Mouse (Mus musculus): Measurements from ENCODE around the gene Mapkapk2. TPM values are rescaled to one million over a fixed set of nuclear protein-coding genes. Genes with fewer than 3 reads are reported as not detected.

Mapkapk2 gene
- polyA plus RNA-seq (2014; fragmentation: Illumina TruSeq; extraction: RNeasy Lipid Tissue Mini Kit (QIAGEN cat#74804); ENCODE audit: insufficient read depth, low read depth, low replicate concordance): 85.4 TPM

DNA sequence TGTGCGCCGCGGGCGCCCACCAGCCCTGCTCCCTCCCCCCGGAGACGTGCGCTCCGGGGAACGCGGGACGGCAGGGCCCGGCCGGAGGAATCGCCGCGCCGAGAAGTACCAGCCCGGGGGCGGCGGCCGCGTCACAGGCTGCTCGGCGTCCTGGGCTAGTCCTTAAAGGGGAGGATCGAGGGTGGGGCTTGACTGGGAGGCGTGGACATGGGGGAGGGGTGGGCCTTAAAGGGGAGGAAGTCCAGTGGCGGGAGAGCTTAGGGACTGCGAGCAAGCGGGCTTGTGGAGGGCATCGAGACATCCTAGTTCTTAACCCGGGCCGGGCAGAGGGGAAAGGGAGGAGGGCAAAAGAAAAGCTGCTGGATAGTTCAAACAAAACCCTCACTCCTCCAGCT lies at the start of gene Mapkapk2:
TSS of gene Mapkapk2 (minus strand) at position 127 of the 395 bp plus-strand sequence.

DNA sequence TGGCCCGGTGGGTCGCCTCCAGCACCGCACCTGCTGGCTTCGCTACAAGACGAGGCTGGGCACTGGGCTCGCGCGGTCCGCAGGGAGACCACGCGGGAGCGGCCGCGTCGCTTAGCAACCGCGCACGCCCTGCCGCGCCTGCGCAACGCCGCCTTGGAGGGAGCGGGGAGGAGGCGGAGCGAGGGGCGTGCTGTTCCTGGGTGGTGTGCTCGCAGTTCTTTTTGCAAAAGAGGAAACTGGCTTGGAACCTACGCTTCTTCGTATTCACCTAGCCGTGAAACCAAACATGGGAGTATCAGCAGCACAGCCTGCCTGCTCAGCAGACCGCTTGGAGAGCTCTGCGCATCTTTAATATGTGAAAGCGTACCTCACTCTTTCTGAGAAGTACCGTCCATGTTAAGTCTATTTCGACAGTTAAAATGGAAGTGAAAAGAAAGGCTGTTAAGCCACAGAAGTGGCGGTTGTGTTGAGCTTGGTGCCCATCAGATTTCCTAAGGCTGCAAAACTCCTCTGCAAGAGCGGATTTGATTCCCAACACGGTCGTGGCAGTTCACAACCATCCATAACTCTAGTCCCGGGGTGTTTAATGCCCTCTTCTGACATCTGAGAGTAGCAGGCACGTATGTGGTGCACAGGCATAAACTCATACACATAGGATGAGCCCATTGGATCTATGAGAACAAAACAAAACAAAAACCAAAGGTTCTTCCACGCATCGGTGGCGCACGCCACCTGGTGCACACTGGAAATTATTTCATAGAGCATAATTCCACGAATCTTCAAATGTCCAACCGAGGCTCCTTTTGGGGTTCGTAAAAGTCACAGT lies 40.8 kb upstream of the Mapkapk2 start, which contains the start of gene Dyrk3:
TSS of gene Dyrk3 (minus strand) at position 150 of the 826 bp plus-strand sequence.

GRCm38 (mm10) chr1:131019492-131020098 lies 78.0 kb downstream of the Mapkapk2 start, which contains the start of gene Il10:
TSS of gene Il10 (plus strand) at chr1:131019845.

Other genes starting within 250 kb of the Mapkapk2 start
- gene Fcmr, start 232.2 kb downstream of the Mapkapk2 start, polyA plus RNA-seq (2014; fragmentation: Illumina TruSeq; extraction: RNeasy Lipid Tissue Mini Kit (QIAGEN cat#74804); ENCODE audit: insufficient read depth, low read depth, low replicate concordance): 22.6 TPM
- gene Il24, start 210.4 kb downstream of the Mapkapk2 start, polyA plus RNA-seq (2014; fragmentation: Illumina TruSeq; extraction: RNeasy Lipid Tissue Mini Kit (QIAGEN cat#74804); ENCODE audit: insufficient read depth, low read depth, low replicate concordance): not detected
- not detected for gene Il20, start 186.4 kb downstream of the Mapkapk2 start, polyA plus RNA-seq (2014; fragmentation: Illumina TruSeq; extraction: RNeasy Lipid Tissue Mini Kit (QIAGEN cat#74804); ENCODE audit: insufficient read depth, low read depth, low replicate concordance)
- gene Il19, start 157.7 kb downstream of the Mapkapk2 start, polyA plus RNA-seq (2014; fragmentation: Illumina TruSeq; extraction: RNeasy Lipid Tissue Mini Kit (QIAGEN cat#74804); ENCODE audit: insufficient read depth, low read depth, low replicate concordance): not detected
- gene Il10, start 78.0 kb downstream of the Mapkapk2 start, polyA plus RNA-seq (2014; fragmentation: Illumina TruSeq; extraction: RNeasy Lipid Tissue Mini Kit (QIAGEN cat#74804); ENCODE audit: insufficient read depth, low read depth, low replicate concordance): 0.18 TPM
- 1.7 TPM for gene Dyrk3, start 40.5 kb upstream of the Mapkapk2 start, polyA plus RNA-seq (2014; fragmentation: Illumina TruSeq; extraction: RNeasy Lipid Tissue Mini Kit (QIAGEN cat#74804); ENCODE audit: insufficient read depth, low read depth, low replicate concordance)
- 28.3 TPM for gene Eif2d, start 55.4 kb upstream of the Mapkapk2 start, polyA plus RNA-seq (2014; fragmentation: Illumina TruSeq; extraction: RNeasy Lipid Tissue Mini Kit (QIAGEN cat#74804); ENCODE audit: insufficient read depth, low read depth, low replicate concordance)
- gene Rassf5, start 147.4 kb upstream of the Mapkapk2 start, polyA plus RNA-seq (2014; fragmentation: Illumina TruSeq; extraction: RNeasy Lipid Tissue Mini Kit (QIAGEN cat#74804); ENCODE audit: insufficient read depth, low read depth, low replicate concordance): 13.1 TPM
- 4.0 TPM for gene Ikbke, start 181.8 kb upstream of the Mapkapk2 start, polyA plus RNA-seq (2014; fragmentation: Illumina TruSeq; extraction: RNeasy Lipid Tissue Mini Kit (QIAGEN cat#74804); ENCODE audit: insufficient read depth, low read depth, low replicate concordance)

Measured in lung, adult 10 weeks (tissue).